ENCODE assay signal across 8 mouse cellular contexts in the genomic region with DNA sequence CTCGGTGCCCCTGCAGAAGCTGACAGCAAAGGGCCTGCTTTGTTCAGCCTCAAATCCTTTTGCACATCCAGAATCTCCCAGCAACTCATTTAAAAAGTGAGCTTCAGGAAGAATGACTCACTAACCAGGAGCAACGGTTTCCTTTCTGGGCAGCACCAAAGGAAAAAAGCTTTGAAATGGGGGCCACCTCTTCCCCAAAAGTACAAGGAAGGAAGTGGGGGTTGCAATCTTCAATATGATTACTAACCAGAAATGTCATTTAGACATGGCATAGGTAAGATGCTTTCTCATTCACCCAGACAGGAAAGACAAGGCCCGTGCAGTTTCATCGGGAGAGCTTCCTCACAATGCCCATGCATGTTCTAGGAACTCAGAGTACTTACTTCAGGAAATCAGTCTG. TPM values are rescaled to one million over a fixed set of nuclear protein-coding genes. Genes with fewer than 3 reads are reported as not detected.
A peak's percentile ranks its signal among the peaks of the same experiment; 100 is the strongest.
DNase-seq lines count a peak whose midpoint lies in the region; ATAC-seq and TF ChIP-seq lines count a peak whose summit lies in the region.

No protein-coding gene starts in this region.

- no peak for TF ChIP-seq POLR2A in bone marrow macrophage, adult 2 months (IDR thresholded peaks at IDR 0.05; ENCODE audit: borderline replicate concordance, low read depth, low read length)

- peak overlapping the region; percentile 24; the same call in 1 of the 2 replicates for H3K4me2 ChIP-seq in heart, embryonic 14.5 days (ENCODE audit: low read length)

- peak overlapping the region; percentile 88 for H3K27ac ChIP-seq in left cerebral cortex, adult 2 months
- peak overlapping the region; percentile 87 for H3K27ac ChIP-seq in bone marrow macrophage, adult 2 months (ENCODE audit: insufficient read depth, low read depth, low read length)
- peak overlapping the region; percentile 79 to 84 for H3K27ac ChIP-seq in heart, embryonic 14.5 days (replicated peaks in 1 of 2; ENCODE audit: control insufficient read depth in 1 of 2, insufficient read depth in 1 of 2, low read depth in 2 of 2, low read length in 2 of 2)

- intact Hi-C loops in left cerebral cortex, adult 2 months (cut with DNase I): loop anchor here (2.0 kb wide), 1 partner anchor 16 kb away; no protein-coding TSS in a partner anchor

- peak overlapping the region; percentile 45 for H3K9ac ChIP-seq in heart, embryonic 14.5 days (ENCODE audit: low read length)

- peaks cover 63% of the 10 kb centered on the region for H3K4me1 ChIP-seq in bone marrow macrophage, adult 2 months (ENCODE audit: control insufficient read depth, insufficient read depth, low read length)
- peaks cover 36 to 47% of the 10 kb centered on the region in 2 experiments for H3K4me1 ChIP-seq in heart, embryonic 14.5 days (ENCODE audit: control insufficient read depth in 2 of 2, insufficient read depth in 2 of 2, low read length in 2 of 2)

- H3K4me3 ChIP-seq in left cerebral cortex, adult 2 months: no peak overlapping the region
- peak overlapping the region; percentile 28 for H3K4me3 ChIP-seq in bone marrow macrophage, adult 2 months (ENCODE audit: insufficient read depth, low read length)
- no peak overlapping the region for H3K4me3 ChIP-seq in heart, embryonic 14.5 days (ENCODE audit: control insufficient read depth in 1 of 2, insufficient read depth in 1 of 2, low read depth in 1 of 2, low read length in 2 of 2)

- peaks cover 36% of the 10 kb centered on the region for H3K36me3 ChIP-seq in heart, embryonic 14.5 days (ENCODE audit: control insufficient read depth, insufficient read depth, low read length)

- TF ChIP-seq CTCF in left cerebral cortex, adult 2 months (IDR thresholded peaks at IDR 0.05): no peak
- TF ChIP-seq CTCF in bone marrow macrophage, adult 2 months (IDR thresholded peaks at IDR 0.05; ENCODE audit: low read depth, low read length): no peak

- ATAC-seq in heart, embryonic 14.5 days (ENCODE audit: insufficient number of reproducible peaks, insufficient read depth, low FRiP score, low read depth): no peak
- peak; percentile 41 for ATAC-seq in megakaryocyte, adult 5-6 weeks (ENCODE audit: poor library complexity, severe bottlenecking)
- ATAC-seq in megakaryocyte progenitor cell, adult 5-6 weeks (replicated peaks; ENCODE audit: poor library complexity): no peak

- no peaks in the 10 kb centered on the region for H3K27me3 ChIP-seq in heart, embryonic 14.5 days (ENCODE audit: control insufficient read depth, insufficient read depth, low read length)

- no peaks in the 10 kb centered on the region for H3K9me3 ChIP-seq in heart, embryonic 14.5 days (ENCODE audit: control insufficient read depth, low read length)

- WGBS in heart, embryonic 14.5 days: 47% methylated on average over 4 of the region's 4 CpGs

- no peak for DNase-seq in left cerebral cortex, adult 2 months (ENCODE audit: extremely low spot score in 1 of 2, low spot score in 2 of 2)
- no peak for DNase-seq in left cerebral cortex, adult 11 months (ENCODE audit: low spot score)
- no peak for DNase-seq in urinary bladder, postnatal 36 days (ENCODE audit: low spot score in 2 of 2)
- no peak for DNase-seq in cerebellum, adult 9-11 months

RNA-seq across cellular contexts. Expression of gene Hspb9, which starts 7.6 kb away (rescaled TPM):
- not detected for total RNA-seq in left cerebral cortex, adult 2 months (2021)
- polyA plus RNA-seq in bone marrow macrophage, adult 2 months (2012; ENCODE audit: insufficient read depth, insufficient read length, missing spikeins): not detected in 2 replicates
- not detected in 2 replicates for polyA plus RNA-seq in heart, embryonic 14.5 days (2014; fragmentation: Nextera tagmentation; extraction: Ambion mirVana)
- not detected in 2 replicates for total RNA-seq in megakaryocyte, adult 5-6 weeks (2015)
- 0.65 TPM in 1 of 2 replicates, not detected in the other for total RNA-seq in megakaryocyte, adult 5-6 weeks (2017)
- total RNA-seq in megakaryocyte progenitor cell, adult 5-6 weeks (2015): not detected in 2 replicates
- total RNA-seq in megakaryocyte progenitor cell, adult 5-6 weeks (2017): 0.37 and 0.47 TPM in 2 replicates

RNA-seq across cellular contexts. Expression of gene Kat2a, which starts 9.0 kb away (rescaled TPM):
- 10 to 100 TPM; 60.5 to 61.7 TPM for total RNA-seq in left cerebral cortex, adult 2 months (2021)
- polyA plus RNA-seq in bone marrow macrophage, adult 2 months (2012; ENCODE audit: insufficient read depth, insufficient read length, missing spikeins): 18.8 and 18.9 TPM in 2 replicates
- polyA plus RNA-seq in heart, embryonic 14.5 days (2014; fragmentation: Nextera tagmentation; extraction: Ambion mirVana): 28.3 and 29.4 TPM in 2 replicates
- total RNA-seq in megakaryocyte, adult 5-6 weeks (2015): 11.0 and 11.5 TPM in 2 replicates
- total RNA-seq in megakaryocyte, adult 5-6 weeks (2017): 8.7 and 9.0 TPM in 2 replicates
- 31.7 and 40.1 TPM in 2 replicates for total RNA-seq in megakaryocyte progenitor cell, adult 5-6 weeks (2015)
- total RNA-seq in megakaryocyte progenitor cell, adult 5-6 weeks (2017): 28.9 and 30.4 TPM in 2 replicates

RNA-seq across cellular contexts. Expression of gene Rab5c, which starts 16.8 kb away (rescaled TPM):
- total RNA-seq in left cerebral cortex, adult 2 months (2021): 100 to 1,000 TPM; 139 to 142 TPM
- 269 and 300 TPM in 2 replicates for polyA plus RNA-seq in bone marrow macrophage, adult 2 months (2012; ENCODE audit: insufficient read depth, insufficient read length, missing spikeins)
- 15.8 and 30.7 TPM in 2 replicates for polyA plus RNA-seq in heart, embryonic 14.5 days (2014; fragmentation: Nextera tagmentation; extraction: Ambion mirVana)
- total RNA-seq in megakaryocyte, adult 5-6 weeks (2015): 167 and 170 TPM in 2 replicates
- total RNA-seq in megakaryocyte, adult 5-6 weeks (2017): 136 and 142 TPM in 2 replicates
- 129 and 135 TPM in 2 replicates for total RNA-seq in megakaryocyte progenitor cell, adult 5-6 weeks (2015)
- total RNA-seq in megakaryocyte progenitor cell, adult 5-6 weeks (2017): 101 and 105 TPM in 2 replicates

RNA-seq across cellular contexts. Expression of gene Dhx58, which starts 17.2 kb away (rescaled TPM):
- total RNA-seq in left cerebral cortex, adult 2 months (2021): 1 to 10 TPM; 3.0 to 3.7 TPM
- 58.8 and 58.9 TPM in 2 replicates for polyA plus RNA-seq in bone marrow macrophage, adult 2 months (2012; ENCODE audit: insufficient read depth, insufficient read length, missing spikeins)
- polyA plus RNA-seq in heart, embryonic 14.5 days (2014; fragmentation: Nextera tagmentation; extraction: Ambion mirVana): 1.0 and 1.4 TPM in 2 replicates
- total RNA-seq in megakaryocyte, adult 5-6 weeks (2015): 23.7 and 24.9 TPM in 2 replicates
- total RNA-seq in megakaryocyte, adult 5-6 weeks (2017): 36.9 and 50.9 TPM in 2 replicates
- 10.4 and 11.1 TPM in 2 replicates for total RNA-seq in megakaryocyte progenitor cell, adult 5-6 weeks (2015)
- total RNA-seq in megakaryocyte progenitor cell, adult 5-6 weeks (2017): 11.5 and 13.6 TPM in 2 replicates

RNA-seq across cellular contexts. Expression of gene Zfp385c, which starts 29.0 kb away (rescaled TPM):
- total RNA-seq in left cerebral cortex, adult 2 months (2021): under 1 TPM; 0.16 to 0.26 TPM
- polyA plus RNA-seq in bone marrow macrophage, adult 2 months (2012; ENCODE audit: insufficient read depth, insufficient read length, missing spikeins): not detected in 2 replicates
- polyA plus RNA-seq in heart, embryonic 14.5 days (2014; fragmentation: Nextera tagmentation; extraction: Ambion mirVana): 0.26 and 0.35 TPM in 2 replicates
- total RNA-seq in megakaryocyte, adult 5-6 weeks (2015): not detected in 2 replicates
- total RNA-seq in megakaryocyte, adult 5-6 weeks (2017): not detected in 2 replicates
- total RNA-seq in megakaryocyte progenitor cell, adult 5-6 weeks (2015): not detected in 2 replicates
- total RNA-seq in megakaryocyte progenitor cell, adult 5-6 weeks (2017): not detected in 2 replicates
